10 mouse cellular contexts compared by ENCODE assay signal in the genomic region with DNA sequence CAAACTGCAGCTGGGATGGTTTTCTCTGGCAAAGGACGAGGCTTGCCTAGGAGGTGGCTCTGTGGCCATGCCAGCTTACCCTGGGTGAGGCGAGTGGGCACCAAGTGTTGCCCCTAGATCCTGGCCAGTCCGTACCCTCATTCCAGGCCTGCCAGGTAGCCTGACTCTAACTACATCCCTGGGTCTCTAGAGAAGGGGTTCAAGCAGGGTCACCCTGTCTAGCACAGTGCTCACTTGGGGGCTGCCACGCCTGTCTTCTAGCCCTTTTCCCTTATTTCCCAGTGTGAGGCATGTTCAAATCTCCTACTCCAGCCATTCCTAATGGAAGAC. TPM values are rescaled to one million over a fixed set of nuclear protein-coding genes. Genes with fewer than 3 reads are reported as not detected.
DNase-seq lines count a peak whose midpoint lies in the region; ATAC-seq and TF ChIP-seq lines count a peak whose summit lies in the region.
"Had no signal": no experiment of that assay in that cellular context is flagged by ENCODE, and none has a peak within 500 bp of the region (broad histone marks: within the 10 kb centered on the region; RNA-seq: fewer than 3 reads in every experiment).

No protein-coding gene starts in this region.

- TF ChIP-seq EP300 in heart, postnatal 0 days (IDR thresholded peaks at IDR 0.05; ENCODE audit: low read depth): no peak

- H3K9me3 ChIP-seq in lung, embryonic 14.5 days (ENCODE audit: low read depth, low read length): no peaks in the 10 kb centered on the region
- H3K9me3 ChIP-seq in heart, postnatal 0 days (replicated peaks; ENCODE audit: control insufficient read depth, low read length): no peaks in the 10 kb centered on the region
- H3K9me3 ChIP-seq: liver, embryonic 15.5 days had no signal

- intact Hi-C loops in gastrocnemius, adult 2 months (cut with DNase I): no loop called here

- no peaks in the 10 kb centered on the region for H3K27me3 ChIP-seq in lung, embryonic 14.5 days (ENCODE audit: insufficient read depth, low read length)
- no peaks in the 10 kb centered on the region for H3K27me3 ChIP-seq in heart, postnatal 0 days (ENCODE audit: control insufficient read depth, insufficient read depth, low read length)
- no peaks in the 10 kb centered on the region for H3K27me3 ChIP-seq in small intestine, adult 2 months (ENCODE audit: control insufficient read depth, insufficient read depth, low read length)
- H3K27me3 ChIP-seq: liver, embryonic 15.5 days had no signal

- TF ChIP-seq POLR2A in small intestine, adult 2 months (IDR thresholded peaks at IDR 0.05; ENCODE audit: low read depth, low read length): no peak

- DNase-seq in gastrocnemius, adult 2 months: peak; percentile 45
- no peak for DNase-seq in gastrocnemius, adult 8-10 months (ENCODE audit: low spot score in 2 of 2)
- DNase-seq in lung, embryonic 14.5 days: no peak
- DNase-seq in lung, postnatal 36 days: no peak
- DNase-seq in heart, postnatal 0 days (ENCODE audit: low spot score): no peak
- DNase-seq in retina, postnatal 1 day: no peak
- DNase-seq in adrenal gland, adult 18-20 months (ENCODE audit: low spot score in 2 of 2): no peak
- DNase-seq: cerebellum, adult 11 months had no signal

- H3K4me2 ChIP-seq in lung, embryonic 14.5 days: no peak overlapping the region
- H3K4me2 ChIP-seq in heart, postnatal 0 days (ENCODE audit: low read depth, low read length): no peak overlapping the region
- H3K4me2 ChIP-seq: liver, embryonic 15.5 days had no signal

- no peak overlapping the region for H3K9ac ChIP-seq in lung, embryonic 14.5 days
- H3K9ac ChIP-seq in heart, postnatal 0 days (replicated peaks; ENCODE audit: low read depth, low read length): no peak overlapping the region; the same call in 1 of the 2 replicates
- H3K9ac ChIP-seq: liver, embryonic 15.5 days had no signal

- no peaks in the 10 kb centered on the region for H3K36me3 ChIP-seq in lung, embryonic 14.5 days (ENCODE audit: insufficient read depth)
- no peaks in the 10 kb centered on the region for H3K36me3 ChIP-seq in heart, postnatal 0 days (replicated peaks; ENCODE audit: control insufficient read depth, insufficient read depth, low read length)
- H3K36me3 ChIP-seq in small intestine, adult 2 months (ENCODE audit: control insufficient read depth, insufficient read depth, low read length): no peaks in the 10 kb centered on the region
- H3K36me3 ChIP-seq: liver, embryonic 15.5 days had no signal

- no peak for ATAC-seq in lung, embryonic 14.5 days (ENCODE audit: insufficient read depth)
- no peak for ATAC-seq in heart, postnatal 0 days (ENCODE audit: insufficient read depth, low read depth)

- peak overlapping the region; percentile 94 for H3K27ac ChIP-seq in gastrocnemius, adult 2 months
- H3K27ac ChIP-seq in lung, embryonic 14.5 days (ENCODE audit: low read depth): peak overlapping the region; percentile 83
- H3K27ac ChIP-seq in heart, postnatal 0 days (ENCODE audit: low read depth): peak overlapping the region; percentile 92
- 0 out of 2 replicates have a peak overlapping the region, but pooled peaks have one; percentile 37 for H3K27ac ChIP-seq in small intestine, adult 2 months (ENCODE audit: insufficient read depth, low read depth, low read length)
- H3K27ac ChIP-seq: liver, embryonic 15.5 days had no signal

- 0 out of 2 replicates have a peak, but pooled peaks cover 3% of the 10 kb centered on the region for H3K4me1 ChIP-seq in lung, embryonic 14.5 days (ENCODE audit: insufficient read depth)
- peaks cover 25% of the 10 kb centered on the region for H3K4me1 ChIP-seq in heart, postnatal 0 days (ENCODE audit: control insufficient read depth, insufficient read depth)
- H3K4me1 ChIP-seq in small intestine, adult 2 months (ENCODE audit: control insufficient read depth, insufficient read depth, insufficient read length, low read length): peaks cover 2% of the 10 kb centered on the region; the same call in 1 of the 2 replicates

- no peak for TF ChIP-seq CTCF in gastrocnemius, adult 2 months (IDR thresholded peaks at IDR 0.05)
- TF ChIP-seq CTCF in lung, embryonic 14.5 days (IDR thresholded peaks at IDR 0.05; ENCODE audit: low read depth): no peak
- no peak for TF ChIP-seq CTCF in heart, postnatal 0 days (IDR thresholded peaks at IDR 0.05; ENCODE audit: low read depth)
- no peak for TF ChIP-seq CTCF in small intestine, adult 2 months (IDR thresholded peaks at IDR 0.05; ENCODE audit: extremely low read depth, insufficient read length, insufficient replicate concordance, low read depth, low read length)

- peak overlapping the region; percentile 52 for H3K4me3 ChIP-seq in gastrocnemius, adult 2 months
- no peak overlapping the region for H3K4me3 ChIP-seq in lung, embryonic 14.5 days (ENCODE audit: low read depth, low read length)
- no peak overlapping the region for H3K4me3 ChIP-seq in heart, postnatal 0 days (ENCODE audit: low read depth, low read length)
- H3K4me3 ChIP-seq in small intestine, adult 2 months (ENCODE audit: low read depth, low read length): no peak overlapping the region
- H3K4me3 ChIP-seq: liver, embryonic 15.5 days had no signal

- 85% methylated on average over 4 of the region's 4 CpGs for WGBS in lung, embryonic 14.5 days
- WGBS in heart, postnatal 0 days: 62% methylated on average over 4 of the region's 4 CpGs
- 84% methylated on average over 4 of the region's 4 CpGs for WGBS in small intestine, adult 2 months

RNA-seq across cellular contexts. Expression of a gene that starts 11.1 kb away (rescaled TPM):
- 10 to 100 TPM; 14.7 to 26.7 TPM for total RNA-seq in gastrocnemius, adult 2 months (2021)
- 10 to 100 TPM; 12.9 to 25.5 (median 19.1) TPM for total RNA-seq in gastrocnemius, adult 8-10 months (2022)
- polyA plus RNA-seq in lung, embryonic 14.5 days (2014; fragmentation: Nextera tagmentation; extraction: Ambion mirVana): 81.9 and 84.2 TPM in 2 replicates
- 82.4 and 166 TPM in 2 replicates for total RNA-seq in heart, postnatal 0 days (2014; rRNA removed; ENCODE audit: low replicate concordance)
- polyA plus RNA-seq in heart, postnatal 0 days (2015; fragmentation: Nextera tagmentation; extraction: Ambion mirVana): 28.1 and 37.7 TPM in 2 replicates
- 26.2 TPM in 2 replicates for polyA plus RNA-seq in small intestine, adult 2 months (2012; rRNA removed)
- 100 to 1,000 TPM; 116 to 135 TPM for total RNA-seq in adrenal gland, adult 18-20 months (2021)

Comparison
In these comparisons a context has a peak if more than half of its experiments do, and no peak if none do; other contexts are left out.
1. H3K27ac ChIP-seq: peak in every context shown above with its lines; median percentile 94 in gastrocnemius, adult 2 months; 92 in heart, postnatal 0 days; 83 in lung, embryonic 14.5 days; 37 in small intestine, adult 2 months.